Mouse (Mus musculus): ENCODE data around the gene Gga1. TPM values are rescaled to one million over a fixed set of nuclear protein-coding genes. Genes with fewer than 3 reads are reported as not detected.

The Gga1 gene
- polyA plus RNA-seq, 1 experiment from 2014 or later, result 42.5 TPM

DNA sequence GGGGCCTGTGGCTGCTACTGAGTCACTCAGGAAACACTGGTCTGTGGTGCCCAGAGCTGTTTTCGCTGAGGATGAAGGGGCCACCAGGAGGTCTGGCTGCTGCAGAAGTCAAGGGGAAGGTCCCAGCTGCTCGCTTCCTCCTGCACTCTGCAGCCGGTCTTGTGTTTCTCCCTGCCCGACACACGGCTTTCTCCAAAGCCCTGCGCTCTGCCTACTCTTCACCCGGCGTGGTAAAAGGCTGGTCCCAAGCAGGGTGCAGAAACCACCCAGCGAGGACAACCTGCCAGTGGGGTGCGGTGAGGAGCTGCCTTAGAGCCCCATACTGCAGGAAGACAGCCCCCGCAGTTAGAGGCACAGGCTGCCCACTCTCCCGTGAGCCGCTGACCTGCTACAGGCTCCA is 17.7 kb downstream of the Gga1 start:
- DNase-seq (ENCODE audit: low spot score), result no peak
- H3K36me3 ChIP-seq (ENCODE audit: control insufficient read depth, insufficient read depth, low read length), result peaks cover 50% of the 10 kb centered on the region
- H3K4me2 ChIP-seq (ENCODE audit: low read depth, low read length), result no peak overlapping the region
- H3K9me3 ChIP-seq (ENCODE audit: control insufficient read depth, low read length), result no peaks in the 10 kb centered on the region
- H3K4me3 ChIP-seq (ENCODE audit: low read depth, low read length), result no peak overlapping the region
- peaks cover 26% of the 10 kb centered on the region for H3K4me1 ChIP-seq (ENCODE audit: control insufficient read depth, insufficient read depth, low read length)
- WGBS, result 78% methylated on average over 12 of the region's 13 CpGs
- no peak overlapping the region for H3K9ac ChIP-seq (ENCODE audit: low read depth, low read length)
- ATAC-seq (ENCODE audit: low read depth), result no peak
- H3K27me3 ChIP-seq (replicated peaks; ENCODE audit: control insufficient read depth, insufficient read depth, low read length), result no peaks in the 10 kb centered on the region
- peak overlapping the region; percentile 61 for H3K27ac ChIP-seq (replicated peaks; ENCODE audit: low read depth, low read length)

GRCm38 (mm10) chr15:78895741-78896140 is 18.8 kb downstream of the Gga1 start:
- ATAC-seq (ENCODE audit: low read depth) (no peak), DNase-seq (ENCODE audit: low spot score) (no peak)
- Histone ChIP-seq H3K4me3 (ENCODE audit: low read depth, low read length) (no peak overlapping the region), H3K9ac (ENCODE audit: low read depth, low read length) (no peak overlapping the region), H3K4me2 (ENCODE audit: low read depth, low read length) (no peak overlapping the region), H3K27me3 (replicated peaks; ENCODE audit: control insufficient read depth, insufficient read depth, low read length) (no peaks in the 10 kb centered on the region), H3K36me3 (ENCODE audit: control insufficient read depth, insufficient read depth, low read length) (peaks cover 41% of the 10 kb centered on the region), H3K27ac (replicated peaks; ENCODE audit: low read depth, low read length) (peak overlapping the region; percentile 55), H3K9me3 (ENCODE audit: control insufficient read depth, low read length) (no peaks in the 10 kb centered on the region), H3K4me1 (ENCODE audit: control insufficient read depth, insufficient read depth, low read length) (peaks cover 27% of the 10 kb centered on the region)
- WGBS, result 86% methylated on average over 2 of the region's 2 CpGs

GRCm38 (mm10) chr15:78896149-78896548 is 19.2 kb downstream of the Gga1 start:
- no peak for ATAC-seq (ENCODE audit: low read depth)
- Histone ChIP-seq H3K27me3 (replicated peaks; ENCODE audit: control insufficient read depth, insufficient read depth, low read length) (no peaks in the 10 kb centered on the region), H3K9ac (ENCODE audit: low read depth, low read length) (no peak overlapping the region), H3K27ac (replicated peaks; ENCODE audit: low read depth, low read length) (peak overlapping the region; percentile 55), H3K4me3 (ENCODE audit: low read depth, low read length) (no peak overlapping the region), H3K4me2 (ENCODE audit: low read depth, low read length) (no peak overlapping the region), H3K4me1 (ENCODE audit: control insufficient read depth, insufficient read depth, low read length) (peaks cover 31% of the 10 kb centered on the region), H3K36me3 (ENCODE audit: control insufficient read depth, insufficient read depth, low read length) (peaks cover 37% of the 10 kb centered on the region), H3K9me3 (ENCODE audit: control insufficient read depth, low read length) (no peaks in the 10 kb centered on the region)
- 90% methylated on average over 3 of the region's 3 CpGs for WGBS
- DNase-seq (ENCODE audit: low spot score), result no peak

GRCm38 (mm10) chr15:78897488-78897887 is 20.5 kb downstream of the Gga1 start:
- Histone ChIP-seq H3K36me3 (ENCODE audit: control insufficient read depth, insufficient read depth, low read length) (peaks cover 30% of the 10 kb centered on the region), H3K9me3 (ENCODE audit: control insufficient read depth, low read length) (no peaks in the 10 kb centered on the region), H3K4me2 (ENCODE audit: low read depth, low read length) (no peak overlapping the region), H3K27ac (replicated peaks; ENCODE audit: low read depth, low read length) (no peak overlapping the region), H3K27me3 (replicated peaks; ENCODE audit: control insufficient read depth, insufficient read depth, low read length) (no peaks in the 10 kb centered on the region), H3K9ac (ENCODE audit: low read depth, low read length) (no peak overlapping the region), H3K4me1 (ENCODE audit: control insufficient read depth, insufficient read depth, low read length) (peaks cover 34% of the 10 kb centered on the region), H3K4me3 (ENCODE audit: low read depth, low read length) (no peak overlapping the region)
- WGBS, result 80% methylated on average over 4 of the region's 4 CpGs
- no peak for ATAC-seq (ENCODE audit: low read depth)
- no peak for DNase-seq (ENCODE audit: low spot score)

- DNase-seq (ENCODE audit: low spot score) (no peak), ATAC-seq (ENCODE audit: low read depth) (no peak)
- Histone ChIP-seq H3K4me2 (ENCODE audit: low read depth, low read length) (peak overlapping the region; percentile 81), H3K9me3 (ENCODE audit: control insufficient read depth, low read length) (no peaks in the 10 kb centered on the region), H3K27ac (replicated peaks; ENCODE audit: low read depth, low read length) (peak overlapping the region; percentile 55; the same call in 1 of the 2 replicates), H3K9ac (ENCODE audit: low read depth, low read length) (peak overlapping the region; percentile 83; the same call in 1 of the 2 replicates), H3K4me3 (ENCODE audit: low read depth, low read length) (peak overlapping the region; percentile 80; the same call in 1 of the 2 replicates), H3K27me3 (replicated peaks; ENCODE audit: control insufficient read depth, insufficient read depth, low read length) (no peaks in the 10 kb centered on the region), H3K36me3 (ENCODE audit: control insufficient read depth, insufficient read depth, low read length) (peaks cover 30% of the 10 kb centered on the region; the same call in 1 of the 2 replicates), H3K4me1 (ENCODE audit: control insufficient read depth, insufficient read depth, low read length) (peaks cover 34% of the 10 kb centered on the region)
- 51% methylated on average over 6 of the region's 6 CpGs for WGBS
Observed at GRCm38 (mm10) chr15:78898507-78899001, 21.6 kb downstream of the Gga1 start.

GRCm38 (mm10) chr15:78899409-78899739 is 22.4 kb downstream of the Gga1 start, which contains the start of gene Gm49510:
Gene Gm49510 (plus strand): TSS chr15:78899667.
- peaks cover 31% of the 10 kb centered on the region for H3K4me1 ChIP-seq (ENCODE audit: control insufficient read depth, insufficient read depth, low read length)
- ATAC-seq (ENCODE audit: low read depth) (no peak), DNase-seq (ENCODE audit: low spot score) (no peak)
- peaks cover 31% of the 10 kb centered on the region for H3K36me3 ChIP-seq (ENCODE audit: control insufficient read depth, insufficient read depth, low read length)
- no peaks in the 10 kb centered on the region for H3K27me3 ChIP-seq (replicated peaks; ENCODE audit: control insufficient read depth, insufficient read depth, low read length)
- peak within 1 kb of the TSS; percentile 83 for H3K9ac ChIP-seq (ENCODE audit: low read depth, low read length)
- H3K27ac ChIP-seq (replicated peaks; ENCODE audit: low read depth, low read length), result peak within 1 kb of the TSS; percentile 77
- peak within 1 kb of the TSS; percentile 81 for H3K4me2 ChIP-seq (ENCODE audit: low read depth, low read length)
- no peaks in the 10 kb centered on the region for H3K9me3 ChIP-seq (ENCODE audit: control insufficient read depth, low read length)
- WGBS, result 2% methylated on average over 17 of the region's 20 CpGs
- H3K4me3 ChIP-seq (ENCODE audit: low read depth, low read length), result peak within 1 kb of the TSS; percentile 80

- ATAC-seq (ENCODE audit: low read depth) (peak; percentile 56), DNase-seq (ENCODE audit: low spot score) (peak; percentile 89)
- H3K9ac ChIP-seq (ENCODE audit: low read depth, low read length), result peak within 1 kb of the TSS; percentile 83
- peak within 1 kb of the TSS; percentile 81 for H3K4me2 ChIP-seq (ENCODE audit: low read depth, low read length)
- peaks cover 31% of the 10 kb centered on the region for H3K36me3 ChIP-seq (ENCODE audit: control insufficient read depth, insufficient read depth, low read length)
- H3K27me3 ChIP-seq (replicated peaks; ENCODE audit: control insufficient read depth, insufficient read depth, low read length), result no peaks in the 10 kb centered on the region
- H3K9me3 ChIP-seq (ENCODE audit: control insufficient read depth, low read length), result no peaks in the 10 kb centered on the region
- peaks cover 30% of the 10 kb centered on the region for H3K4me1 ChIP-seq (ENCODE audit: control insufficient read depth, insufficient read depth, low read length)
- 1% methylated on average over 23 of the region's 47 CpGs for WGBS
- peak within 1 kb of the TSS; percentile 80 for H3K4me3 ChIP-seq (ENCODE audit: low read depth, low read length)
- H3K27ac ChIP-seq (replicated peaks; ENCODE audit: low read depth, low read length), result peak within 1 kb of the TSS; percentile 77
Observed at GRCm38 (mm10) chr15:78899740-78900584, 23.0 kb downstream of the Gga1 start, which contains the start of gene Sh3bp1. Gene Sh3bp1 (plus strand): TSS chr15:78899768.

GRCm38 (mm10) chr15:78900585-78901421 is 23.8 kb downstream of the Gga1 start:
- DNase-seq (ENCODE audit: low spot score) (peak; percentile 58), ATAC-seq (ENCODE audit: low read depth) (peak; percentile 13; the same call in 1 of the 2 replicates)
- Histone ChIP-seq H3K9ac (ENCODE audit: low read depth, low read length) (peak overlapping the region; percentile 83), H3K4me3 (ENCODE audit: low read depth, low read length) (peak overlapping the region; percentile 80), H3K36me3 (ENCODE audit: control insufficient read depth, insufficient read depth, low read length) (peaks cover 39% of the 10 kb centered on the region), H3K4me2 (ENCODE audit: low read depth, low read length) (peak overlapping the region; percentile 81), H3K4me1 (ENCODE audit: control insufficient read depth, insufficient read depth, low read length) (peaks cover 28% of the 10 kb centered on the region), H3K27ac (replicated peaks; ENCODE audit: low read depth, low read length) (peak overlapping the region; percentile 77), H3K27me3 (replicated peaks; ENCODE audit: control insufficient read depth, insufficient read depth, low read length) (no peaks in the 10 kb centered on the region), H3K9me3 (ENCODE audit: control insufficient read depth, low read length) (no peaks in the 10 kb centered on the region)
- WGBS, result 12% methylated on average over 18 of the region's 18 CpGs

Measured in embryonic facial prominence, embryonic 14.5 days (tissue).